Mouse (Mus musculus) ES-Bruce4 (cell line): ENCODE data around the gene Npepps.

Experiments used
- CTCF ChIP-seq: IDR thresholded peaks from one replicate; pipeline ENCODE4 v1.8.1; 2011; ENCODE audit warnings: low read depth, low read length
- POLR2A ChIP-seq: IDR thresholded peaks from one replicate; pipeline ENCODE4 v1.8.1; 2011; ENCODE audit warnings: low read length; ENCODE audit not compliant: insufficient read depth

GRCm38 (mm10) chr11:97321197-97321596, 40.8 kb upstream of the Npepps start:
- TF ChIP-seq CTCF (no peak), POLR2A (no peak)
